Mouse (Mus musculus): ENCODE data around the gene Tmem131. TPM values are rescaled to one million over a fixed set of nuclear protein-coding genes. Genes with fewer than 3 reads are reported as not detected.

The Tmem131 gene
- total and polyA plus RNA-seq, 3 experiments = 9.7 to 39.9 (median 11.5) TPM

DNA sequence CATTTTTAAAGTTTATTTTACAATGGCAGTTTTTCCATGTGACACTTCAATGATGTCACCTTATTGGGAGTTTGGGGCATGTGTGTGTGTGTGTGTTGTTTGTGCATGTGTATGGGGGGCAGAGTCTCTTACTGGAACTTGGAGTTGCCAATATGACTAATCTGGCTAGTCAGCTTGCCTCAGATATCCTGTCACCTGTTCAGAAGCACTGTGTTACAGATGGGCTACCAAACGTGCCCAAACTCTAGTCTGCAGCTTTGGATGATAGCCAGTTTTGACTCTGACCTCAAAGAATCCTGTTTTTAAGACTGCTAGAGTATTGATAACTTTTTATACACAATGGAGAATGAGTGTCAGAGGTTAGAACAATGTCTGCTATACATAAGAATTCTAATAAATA is 64.3 kb downstream of the Tmem131 start:
- H3K27ac ChIP-seq (ENCODE audit: insufficient read depth, low read depth) = no peak overlapping the region
- TF ChIP-seq JUND (conservative IDR thresholded peaks at IDR 0.05; ENCODE audit: low read depth, low read length) = no peak
- peak; percentile 41; the same call in 1 of the 2 replicates for TF ChIP-seq EP300 (IDR thresholded peaks at IDR 0.05; ENCODE audit: low read length)
- peak; percentile 85 for TF ChIP-seq ETS1 (conservative IDR thresholded peaks at IDR 0.05; ENCODE audit: low read depth, low read length)
- TF ChIP-seq IRF4 (IDR thresholded peaks at IDR 0.05; ENCODE audit: low read depth, low read length) = peak; percentile 71
- TF ChIP-seq BHLHE40 (IDR thresholded peaks at IDR 0.05; ENCODE audit: low read depth, low read length) = peak; percentile 76
- TF ChIP-seq MEF2A (IDR thresholded peaks at IDR 0.05; ENCODE audit: borderline replicate concordance, low read depth, low read length) = 0 out of 2 replicates have a peak, but pooled peaks have one; percentile 28
- no peak for TF ChIP-seq RAD21 (IDR thresholded peaks at IDR 0.05; ENCODE audit: low read depth, low read length)
- no peak for TF ChIP-seq SMC3 (IDR thresholded peaks at IDR 0.05; ENCODE audit: low read depth, low read length)
- no peak for TF ChIP-seq ZC3H11A (IDR thresholded peaks at IDR 0.05; ENCODE audit: low read depth, low read length)
- H3K36me3 ChIP-seq (replicated peaks in 1 of 2; ENCODE audit: control insufficient read depth in 1 of 2, insufficient read depth in 1 of 2, low read length in 1 of 2) = peaks cover 2 to 45% of the 10 kb centered on the region in 2 experiments
- no peaks in the 10 kb centered on the region for H3K27me3 ChIP-seq (replicated peaks)
- dilution Hi-C loops (cut with MboI; ENCODE audit: extremely low pct_ligation_motif_present, extremely low pct_unique_long_range_greater_than_20kb, low sequenced_read_pairs) (no loop called here), in situ Hi-C loops (cut with MboI; ENCODE audit: low pct_ligation_motif_present, low pct_unique_long_range_greater_than_20kb, low sequenced_read_pairs) (no loop called here)
- H3K4me3 ChIP-seq (replicated peaks in 1 of 3; ENCODE audit: low read depth in 2 of 3, low read length in 2 of 3, poor library complexity in 1 of 3) = no peak overlapping the region
- no peak overlapping the region for H3K9ac ChIP-seq (ENCODE audit: insufficient read depth, low read depth)
- H3K9me3 ChIP-seq (replicated peaks; ENCODE audit: low read length) = no peaks in the 10 kb centered on the region
- no peak overlapping the region for H3K4me2 ChIP-seq (ENCODE audit: insufficient read depth, low read depth, poor library complexity, severe bottlenecking)
- DNase-seq (ENCODE audit: extremely low read depth) = peak; percentile 29
- H3K79me2 ChIP-seq (replicated peaks; ENCODE audit: control insufficient read depth, extremely low read depth, insufficient read depth, poor library complexity, severe bottlenecking) = no peaks in the 10 kb centered on the region
- H3K4me1 ChIP-seq (ENCODE audit: control insufficient read depth in 1 of 2, insufficient read depth in 2 of 2) = peaks cover 16 to 54% of the 10 kb centered on the region in 2 experiments

DNA sequence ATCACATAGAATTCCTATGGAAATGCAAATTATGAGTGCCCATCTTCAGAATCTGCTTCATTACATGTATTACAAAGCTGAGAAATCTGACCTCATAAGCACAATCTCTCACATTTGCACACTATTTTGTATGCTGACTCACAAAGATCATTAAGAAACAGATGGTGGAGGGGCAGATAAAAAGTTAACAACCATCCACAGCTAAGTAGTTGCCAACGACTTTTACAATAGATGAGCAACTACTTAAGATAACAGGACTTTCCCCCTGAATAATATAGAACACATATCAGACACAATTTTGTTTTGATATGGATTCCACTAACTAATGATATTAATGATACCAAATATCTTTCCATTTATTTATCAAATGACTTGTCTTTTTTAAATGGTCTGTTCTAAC is 66.3 kb downstream of the Tmem131 start:
- no peak overlapping the region for H3K27ac ChIP-seq (ENCODE audit: insufficient read depth, low read depth)
- no peak overlapping the region for H3K4me3 ChIP-seq (replicated peaks in 1 of 3; ENCODE audit: low read depth in 2 of 3, low read length in 2 of 3, poor library complexity in 1 of 3)
- in situ Hi-C loops (cut with MboI; ENCODE audit: low pct_ligation_motif_present, low pct_unique_long_range_greater_than_20kb, low sequenced_read_pairs) (no loop called here), dilution Hi-C loops (cut with MboI; ENCODE audit: extremely low pct_ligation_motif_present, extremely low pct_unique_long_range_greater_than_20kb, low sequenced_read_pairs) (no loop called here)
- no peak for DNase-seq (ENCODE audit: extremely low read depth)
- peaks cover 6 to 49% of the 10 kb centered on the region in 2 experiments for H3K36me3 ChIP-seq (replicated peaks in 1 of 2; ENCODE audit: control insufficient read depth in 1 of 2, insufficient read depth in 1 of 2, low read length in 1 of 2)
- TF ChIP-seq CHD1 (IDR thresholded peaks at IDR 0.05; ENCODE audit: low read depth, low read length) (no peak), ETS1 (conservative IDR thresholded peaks at IDR 0.05; ENCODE audit: low read depth, low read length) (no peak), HCFC1 (IDR thresholded peaks at IDR 0.05; ENCODE audit: low read depth, low read length) (no peak), USF1 (IDR thresholded peaks at IDR 0.05; ENCODE audit: low read depth, low read length) (no peak), MAX (IDR thresholded peaks at IDR 0.05; ENCODE audit: low read length) (no peak), UBTF (IDR thresholded peaks at IDR 0.05; ENCODE audit: low read depth, low read length) (no peak), SMC3 (IDR thresholded peaks at IDR 0.05; ENCODE audit: low read depth, low read length) (no peak), ELF1 (IDR thresholded peaks at IDR 0.05; ENCODE audit: low read depth, low read length) (no peak), USF2 (conservative IDR thresholded peaks at IDR 0.05; ENCODE audit: low read depth, low read length) (no peak), EP300 (IDR thresholded peaks at IDR 0.05; ENCODE audit: low read length) (no peak), TBP (conservative IDR thresholded peaks at IDR 0.05; ENCODE audit: low read depth, low read length) (no peak)
- no peak overlapping the region for H3K4me2 ChIP-seq (ENCODE audit: insufficient read depth, low read depth, poor library complexity, severe bottlenecking)
- H3K27me3 ChIP-seq (replicated peaks) = no peaks in the 10 kb centered on the region
- peaks cover 13 to 38% of the 10 kb centered on the region in 2 experiments for H3K4me1 ChIP-seq (ENCODE audit: control insufficient read depth in 1 of 2, insufficient read depth in 2 of 2)
- H3K9ac ChIP-seq (ENCODE audit: insufficient read depth, low read depth) = no peak overlapping the region
- H3K79me2 ChIP-seq (replicated peaks; ENCODE audit: control insufficient read depth, extremely low read depth, insufficient read depth, poor library complexity, severe bottlenecking) = no peaks in the 10 kb centered on the region
- no peaks in the 10 kb centered on the region for H3K9me3 ChIP-seq (replicated peaks; ENCODE audit: low read length)

Data from CH12.LX (cell line).